Mouse (Mus musculus): ENCODE data around the gene Necab2. TPM values are rescaled to one million over a fixed set of nuclear protein-coding genes. Genes with fewer than 3 reads are reported as not detected.

The Necab2 gene
- total RNA-seq, 2 experiments from 2014 or later: 99.0 to 104 TPM

DNA sequence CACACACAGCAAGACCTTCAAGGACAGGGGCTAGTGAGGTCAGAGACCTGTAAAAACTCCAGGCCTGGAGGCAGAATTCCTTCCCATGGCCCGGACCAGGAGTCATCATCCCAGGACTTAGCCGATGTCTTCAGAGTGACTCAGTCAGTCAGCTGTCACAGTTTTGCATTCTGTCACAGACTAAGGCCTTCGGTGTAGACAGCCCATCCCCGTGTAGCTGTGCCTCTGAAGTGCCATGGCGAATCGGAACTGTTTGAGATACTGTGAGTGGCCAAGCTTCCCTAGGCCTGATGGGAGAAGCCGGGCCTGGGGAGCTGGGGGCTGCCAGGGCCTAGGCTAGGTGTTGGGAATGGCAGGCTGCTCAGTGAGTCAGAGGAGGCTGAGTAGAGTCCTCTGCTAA is 15.8 kb upstream of the Necab2 start:
- no peak for TF ChIP-seq CTCF (conservative IDR thresholded peaks at IDR 0.05)
- no peak overlapping the region for H3K4me3 ChIP-seq
- H3K27ac ChIP-seq: no peak overlapping the region
- no peak for DNase-seq (ENCODE audit: low spot score in 2 of 2)

DNA sequence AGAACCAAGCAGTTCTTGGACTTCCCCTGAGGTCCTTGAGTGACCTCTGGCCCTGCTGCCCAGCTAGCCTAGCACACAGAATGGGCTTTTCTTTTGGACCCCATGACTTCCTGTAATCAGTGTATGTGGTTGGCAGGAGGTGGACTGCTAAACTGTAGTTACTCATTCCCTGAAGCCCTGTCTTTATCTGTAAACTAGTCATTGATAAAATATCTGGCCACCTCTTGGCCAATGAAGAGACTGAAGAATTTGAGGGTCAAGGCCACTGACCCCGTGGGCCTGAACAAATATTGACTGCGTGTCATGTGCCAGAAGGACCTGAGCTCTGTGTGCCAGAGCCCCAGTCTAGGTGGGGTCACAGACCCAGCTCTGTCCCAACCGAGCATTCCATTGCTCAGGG is 14.1 kb upstream of the Necab2 start:
- TF ChIP-seq CTCF (conservative IDR thresholded peaks at IDR 0.05): no peak
- Histone ChIP-seq H3K4me3 (no peak overlapping the region), H3K27ac (no peak overlapping the region)
- DNase-seq (ENCODE audit: low spot score in 2 of 2): no peak

GRCm38 (mm10) chr8:119433582-119434174 is 12.8 kb upstream of the Necab2 start, which contains the start of gene Osgin1:
Gene Osgin1, plus strand, starts transcription at chr8:119434124.
- no peak for TF ChIP-seq CTCF (conservative IDR thresholded peaks at IDR 0.05)
- H3K27ac ChIP-seq: no peak within 1 kb of the TSS
- no peak within 1 kb of the TSS for H3K4me3 ChIP-seq
- no peak for DNase-seq (ENCODE audit: low spot score in 2 of 2)

- Histone ChIP-seq H3K4me3 (no peak overlapping the region), H3K27ac (no peak overlapping the region)
- TF ChIP-seq CTCF (conservative IDR thresholded peaks at IDR 0.05): no peak
- DNase-seq (ENCODE audit: low spot score in 2 of 2): no peak
Measured at GRCm38 (mm10) chr8:119434569-119434968, 11.9 kb upstream of the Necab2 start.

- Histone ChIP-seq H3K27ac (no peak overlapping the region), H3K4me3 (no peak overlapping the region)
- no peak for TF ChIP-seq CTCF (conservative IDR thresholded peaks at IDR 0.05)
- DNase-seq (ENCODE audit: low spot score in 2 of 2): no peak
Measured at GRCm38 (mm10) chr8:119435527-119435926, 11.0 kb upstream of the Necab2 start.

- Histone ChIP-seq H3K27ac (no peak overlapping the region), H3K4me3 (no peak overlapping the region)
- DNase-seq (ENCODE audit: low spot score in 2 of 2): no peak
- TF ChIP-seq CTCF (conservative IDR thresholded peaks at IDR 0.05): no peak
Measured at GRCm38 (mm10) chr8:119436331-119436730, 10.2 kb upstream of the Necab2 start.

DNA sequence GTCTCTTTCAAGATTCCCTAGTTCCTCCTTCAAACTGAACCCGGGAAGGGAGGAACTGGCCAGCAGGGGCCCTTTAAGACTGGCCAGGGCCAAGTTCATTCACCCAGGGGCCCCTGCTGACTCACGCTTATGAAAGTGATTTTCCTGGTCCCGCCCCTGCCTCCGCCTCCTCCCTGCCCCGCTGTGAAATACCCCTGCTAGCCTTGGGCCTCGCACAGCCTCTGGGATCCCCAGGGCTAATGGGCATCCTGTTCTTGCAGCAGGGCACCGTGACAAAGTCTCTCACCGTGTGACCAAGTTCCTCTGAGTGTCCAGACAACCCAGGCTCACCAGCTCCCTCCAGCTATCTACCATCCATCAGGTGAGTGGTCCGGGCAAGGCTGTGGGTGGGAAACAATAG is 9.6 kb upstream of the Necab2 start:
- no peak for DNase-seq (ENCODE audit: low spot score in 2 of 2)
- no peak overlapping the region for H3K27ac ChIP-seq
- no peak overlapping the region for H3K4me3 ChIP-seq
- peak; percentile 21 for TF ChIP-seq CTCF (conservative IDR thresholded peaks at IDR 0.05)

DNA sequence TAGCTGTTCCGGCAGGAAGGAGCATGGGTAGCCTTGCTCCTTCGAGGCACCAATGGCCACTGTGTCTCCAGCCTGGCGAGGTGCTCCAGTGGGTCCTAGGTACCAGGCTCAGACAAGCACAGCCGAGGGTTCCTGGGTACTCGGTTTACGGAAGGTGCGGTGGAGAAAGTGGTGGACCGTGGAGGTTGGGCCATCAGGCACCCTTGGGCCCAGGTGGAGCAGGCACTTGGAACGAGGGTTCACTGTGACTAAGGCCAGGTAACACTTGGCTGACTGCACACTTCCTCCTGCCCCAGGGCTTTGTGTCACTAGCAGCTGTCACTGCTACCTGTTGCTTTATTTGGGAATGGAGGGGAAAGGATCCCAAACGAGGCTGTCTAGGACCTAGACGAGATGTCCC is 9.0 kb upstream of the Necab2 start:
- no peak overlapping the region for H3K27ac ChIP-seq
- no peak for DNase-seq (ENCODE audit: low spot score in 2 of 2)
- H3K4me3 ChIP-seq: no peak overlapping the region
- TF ChIP-seq CTCF (conservative IDR thresholded peaks at IDR 0.05): no peak

DNA sequence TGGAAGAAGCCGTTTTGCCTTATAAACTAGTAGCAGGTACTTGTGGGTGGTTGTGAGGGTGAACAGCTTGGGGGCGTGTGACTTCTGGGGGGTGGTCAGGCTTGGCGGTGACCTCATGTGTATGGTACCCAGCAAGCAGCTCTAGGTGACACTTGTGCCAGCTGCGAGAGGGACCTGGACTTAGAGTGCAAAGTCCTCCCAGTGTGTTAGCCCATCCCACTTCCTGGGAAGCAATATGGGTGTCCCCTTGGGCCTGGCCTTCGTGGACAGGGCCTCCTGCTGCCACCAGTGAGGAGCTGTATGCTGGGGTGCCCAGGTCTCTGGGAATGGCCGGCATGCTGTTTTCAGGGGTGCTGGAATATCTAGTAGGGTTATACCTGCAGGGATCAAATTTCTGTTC is 7.6 kb upstream of the Necab2 start:
- DNase-seq (ENCODE audit: low spot score in 2 of 2): no peak
- H3K27ac ChIP-seq: no peak overlapping the region
- TF ChIP-seq CTCF (conservative IDR thresholded peaks at IDR 0.05): no peak
- no peak overlapping the region for H3K4me3 ChIP-seq

- no peak overlapping the region for H3K4me3 ChIP-seq
- H3K27ac ChIP-seq: no peak overlapping the region
- no peak for TF ChIP-seq CTCF (conservative IDR thresholded peaks at IDR 0.05)
- no peak for DNase-seq (ENCODE audit: low spot score in 2 of 2)
Measured at GRCm38 (mm10) chr8:119439424-119439823, 7.1 kb upstream of the Necab2 start.

DNA sequence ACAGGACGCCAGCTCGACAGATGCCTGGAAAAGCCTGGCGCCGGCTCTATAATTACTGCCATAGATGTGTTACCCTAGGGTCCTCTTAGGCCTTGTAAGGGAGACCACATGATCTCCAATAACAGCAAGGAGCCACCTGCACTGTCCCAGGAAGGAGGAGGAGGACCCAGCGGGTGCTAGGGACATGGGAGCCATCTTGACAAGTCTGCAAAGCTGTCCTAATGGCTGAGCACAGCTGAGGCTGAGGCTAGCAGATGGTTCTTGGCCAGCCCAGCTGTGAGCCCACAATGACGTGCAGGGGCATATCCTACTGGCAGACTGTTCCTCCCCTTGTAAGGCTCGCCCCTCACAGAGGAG is 6.6 kb upstream of the Necab2 start:
- no peak for DNase-seq (ENCODE audit: low spot score in 2 of 2)
- no peak overlapping the region for H3K27ac ChIP-seq
- H3K4me3 ChIP-seq: no peak overlapping the region
- TF ChIP-seq CTCF (conservative IDR thresholded peaks at IDR 0.05): no peak

GRCm38 (mm10) chr8:119440250-119440951 is 6.1 kb upstream of the Necab2 start:
- H3K27ac ChIP-seq: no peak overlapping the region
- no peak overlapping the region for H3K4me3 ChIP-seq
- peak; percentile 82 for TF ChIP-seq CTCF (conservative IDR thresholded peaks at IDR 0.05)
- peak; percentile 60 to 61 for DNase-seq (ENCODE audit: low spot score in 2 of 2)

DNA sequence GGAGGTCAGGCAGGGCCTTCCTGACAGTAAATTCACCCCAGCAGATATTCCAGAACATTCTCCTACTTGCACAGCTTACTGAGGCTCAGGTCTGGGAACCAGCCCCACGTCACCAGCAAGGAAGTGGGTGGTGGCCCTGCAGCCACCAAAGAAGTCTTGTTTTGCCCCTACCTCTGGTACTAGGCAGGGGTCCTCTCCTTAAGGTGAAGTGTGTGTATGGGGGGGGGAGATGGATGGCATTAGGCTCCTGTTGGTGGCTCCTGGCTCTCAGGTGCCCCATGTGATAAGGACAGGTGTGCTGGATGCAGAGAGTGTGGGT is 5.6 kb upstream of the Necab2 start:
- no peak for TF ChIP-seq CTCF (conservative IDR thresholded peaks at IDR 0.05)
- Histone ChIP-seq H3K4me3 (no peak overlapping the region), H3K27ac (no peak overlapping the region)
- no peak for DNase-seq (ENCODE audit: low spot score in 2 of 2)

- DNase-seq (ENCODE audit: low spot score in 2 of 2): no peak
- H3K27ac ChIP-seq: no peak overlapping the region
- TF ChIP-seq CTCF (conservative IDR thresholded peaks at IDR 0.05): no peak
- no peak overlapping the region for H3K4me3 ChIP-seq
Measured at GRCm38 (mm10) chr8:119442013-119442412, 4.5 kb upstream of the Necab2 start.

Data from layer of hippocampus, adult 2 months (tissue).